Mouse (Mus musculus) retina, embryonic 14.5 days (tissue): Measurements from ENCODE around the gene Wdr95.

Experiments used
- DNase-seq: peaks from one replicate; pipeline ENCODE4 v3.0.0-alpha.2; 2015; ENCODE audit warnings: low spot score

Wdr95 gene

DNA sequence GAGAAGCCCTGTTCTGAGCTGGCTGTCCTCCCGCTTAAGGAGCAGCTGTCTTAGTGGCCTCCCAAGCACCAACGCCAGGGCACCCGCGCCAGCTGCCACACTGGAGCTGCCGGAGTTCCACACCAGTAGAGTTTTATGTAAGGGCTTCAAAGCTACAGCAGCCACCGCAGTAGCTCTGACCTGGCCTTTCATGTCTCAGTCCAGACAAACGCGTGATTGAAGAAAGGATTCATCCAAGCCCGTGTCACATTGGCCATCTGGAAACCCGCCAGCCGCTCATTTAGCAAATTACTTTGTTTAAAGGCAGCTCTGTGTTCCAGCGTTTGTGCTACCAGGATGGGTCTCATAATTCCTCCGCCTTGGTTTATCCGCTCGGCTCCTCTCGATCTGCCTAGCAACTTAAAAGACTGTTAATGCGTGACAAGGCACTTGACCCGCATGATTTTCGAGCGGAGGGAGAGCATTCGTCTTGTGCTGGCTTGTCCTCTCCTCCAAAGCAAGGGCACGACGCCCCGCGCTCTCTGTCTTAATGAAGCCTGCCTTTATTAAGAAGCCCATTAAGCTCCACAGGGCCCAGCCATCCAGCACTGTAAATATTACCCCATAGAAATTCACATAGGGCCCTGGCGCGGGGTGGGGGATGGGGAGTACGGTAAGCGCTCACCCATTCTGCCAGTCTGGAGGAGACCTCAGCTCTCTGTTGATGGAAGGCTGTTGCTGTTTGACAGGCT is at the start of gene Wdr95:
Gene Wdr95 (plus strand): TSS at position 681 of the 731 bp plus-strand sequence.
- DNase-seq, result peak; percentile 88

DNA sequence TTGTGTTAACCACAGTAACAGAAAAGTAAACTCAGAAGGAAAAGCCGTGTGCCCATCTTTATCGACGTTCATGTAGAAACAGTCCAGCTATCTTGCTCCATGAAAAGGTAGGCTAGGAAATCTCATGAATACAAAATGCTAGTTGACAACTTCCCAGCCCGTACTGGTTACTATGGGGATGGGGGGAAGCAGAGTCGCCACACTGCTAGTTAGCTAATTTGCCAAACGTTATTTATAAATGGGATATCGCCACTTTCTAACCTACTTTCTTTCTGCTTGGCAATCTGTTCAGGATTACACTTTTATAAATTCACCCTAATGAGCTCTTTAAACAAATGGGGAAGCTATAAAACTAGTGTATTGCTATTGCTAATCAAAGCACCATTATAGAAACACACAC is 46.6 kb upstream of the Wdr95 start:
- no peak for DNase-seq

DNA sequence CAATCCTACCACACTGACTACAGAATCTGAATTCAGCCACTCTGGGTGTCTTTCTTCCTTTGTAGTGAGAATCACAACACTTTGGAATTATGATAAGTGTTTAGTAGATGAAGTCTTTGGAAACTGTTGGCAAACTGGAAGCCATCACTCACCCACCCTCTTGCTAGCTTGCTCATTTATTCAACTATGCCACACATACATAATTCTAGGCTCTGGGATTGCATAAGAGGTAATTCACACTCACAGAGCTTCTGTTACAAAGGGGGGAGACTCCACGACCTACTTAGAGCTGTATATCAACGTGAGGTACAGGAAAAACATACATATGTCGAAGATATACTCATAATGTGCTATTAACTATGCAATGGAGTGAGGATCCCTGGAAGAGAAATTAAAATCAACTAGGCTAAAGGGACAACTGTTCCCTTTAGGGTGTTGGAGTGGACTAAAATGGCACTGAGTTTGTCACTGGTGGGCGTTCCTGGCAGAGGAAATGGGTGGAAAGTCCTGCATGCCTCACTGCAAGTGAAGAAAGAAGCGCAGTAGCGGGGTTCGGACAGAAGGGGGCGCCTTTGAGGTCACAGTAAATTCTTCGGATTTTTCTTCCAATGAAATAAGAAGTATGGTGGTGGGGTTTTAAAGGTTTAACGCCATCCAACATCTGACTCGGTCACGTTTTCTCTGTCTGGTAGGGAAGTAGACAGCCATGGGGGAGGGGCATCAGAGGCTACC is 45.0 kb upstream of the Wdr95 start:
- no peak for DNase-seq

GRCm38 (mm10) chr5:149484270-149484669 is 44.2 kb upstream of the Wdr95 start:
- DNase-seq, result no peak

DNA sequence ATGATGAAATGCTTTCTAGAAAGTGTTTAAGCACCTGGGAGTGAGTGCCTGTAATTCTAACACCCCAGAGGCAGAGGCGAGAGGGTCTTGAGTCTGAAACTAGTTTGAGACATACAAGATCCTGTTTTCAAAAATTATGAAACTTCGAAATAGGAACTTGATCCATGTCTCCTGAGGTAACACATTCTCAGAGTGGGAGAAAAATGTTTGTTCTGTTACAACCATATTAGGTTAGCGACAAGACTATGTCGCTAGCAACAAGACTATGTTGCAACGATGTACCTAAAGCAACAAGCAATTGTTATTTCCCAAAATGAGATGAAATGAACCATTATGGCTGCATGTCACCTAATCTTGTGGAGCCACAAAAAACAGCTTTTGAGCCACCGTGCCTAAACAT is 43.0 kb upstream of the Wdr95 start:
- no peak for DNase-seq

- no peak for DNase-seq
Measured at GRCm38 (mm10) chr5:149488360-149489021, 40.0 kb upstream of the Wdr95 start.

GRCm38 (mm10) chr5:149489136-149489535 is 39.3 kb upstream of the Wdr95 start:
- DNase-seq, result peak; percentile 73

GRCm38 (mm10) chr5:149490275-149490674 is 38.2 kb upstream of the Wdr95 start:
- DNase-seq, result no peak

- no peak for DNase-seq
Measured at GRCm38 (mm10) chr5:149495655-149496054, 32.8 kb upstream of the Wdr95 start.

GRCm38 (mm10) chr5:149496401-149497066 is 31.9 kb upstream of the Wdr95 start:
- no peak for DNase-seq

DNA sequence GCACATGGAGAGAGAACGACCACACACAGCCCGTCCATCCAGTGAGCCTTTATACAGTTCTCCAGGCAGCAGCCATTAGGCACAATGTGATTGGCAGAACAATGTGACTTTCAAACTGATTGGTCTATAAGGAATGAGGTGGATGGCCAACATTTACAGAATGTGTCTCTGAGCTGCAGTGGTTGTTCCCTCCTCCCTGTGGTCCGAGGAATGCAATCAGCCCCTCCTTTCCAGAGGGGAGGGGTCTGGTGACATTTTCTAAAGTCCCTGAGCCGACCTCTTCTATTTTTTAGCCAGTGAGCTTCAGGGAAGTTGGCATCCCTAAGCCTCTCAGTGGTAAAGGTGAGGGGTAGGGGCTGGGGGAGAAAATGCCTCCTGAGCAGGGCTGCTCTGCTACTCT is 28.5 kb upstream of the Wdr95 start:
- DNase-seq, result no peak

DNA sequence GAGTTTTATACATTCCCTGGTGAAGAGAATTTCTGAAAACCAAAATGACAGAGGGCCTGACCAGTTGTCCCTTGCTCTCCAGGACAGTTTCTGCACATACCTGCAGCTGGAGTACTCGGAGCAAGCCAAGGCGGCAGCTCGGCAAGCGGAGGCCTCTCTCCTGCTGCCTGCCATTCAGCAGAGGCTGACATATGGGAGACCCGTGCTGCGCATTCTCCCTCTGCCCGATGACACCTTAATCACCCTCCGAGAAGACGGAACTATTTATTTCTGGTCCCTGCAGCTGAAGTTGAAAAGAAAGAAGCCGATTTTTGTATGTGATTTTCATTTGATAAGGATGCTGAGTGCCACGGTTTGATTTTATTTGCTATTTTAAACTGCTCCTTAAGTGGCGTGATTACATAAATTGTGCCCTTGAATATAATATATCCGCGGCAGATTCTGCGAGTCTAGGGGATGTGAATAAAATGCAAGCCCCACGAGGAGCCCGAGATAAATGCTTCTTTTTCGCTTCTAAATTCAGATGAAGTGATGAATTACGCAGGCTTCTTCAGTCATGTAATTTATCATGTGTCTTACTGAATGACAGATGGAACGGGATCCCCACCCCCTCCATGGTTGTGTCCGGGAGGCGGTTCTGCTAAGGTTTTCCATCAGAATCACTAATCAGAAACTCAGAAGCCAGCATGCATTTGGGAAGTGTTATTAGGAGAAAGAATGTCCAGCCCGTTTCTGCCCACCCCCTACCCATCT is 24.9 kb upstream of the Wdr95 start:
- DNase-seq, result no peak

GRCm38 (mm10) chr5:149504985-149505384 is 23.5 kb upstream of the Wdr95 start:
- DNase-seq, result no peak

- DNase-seq, result no peak
Measured at GRCm38 (mm10) chr5:149506033-149506432, 22.4 kb upstream of the Wdr95 start.

DNA sequence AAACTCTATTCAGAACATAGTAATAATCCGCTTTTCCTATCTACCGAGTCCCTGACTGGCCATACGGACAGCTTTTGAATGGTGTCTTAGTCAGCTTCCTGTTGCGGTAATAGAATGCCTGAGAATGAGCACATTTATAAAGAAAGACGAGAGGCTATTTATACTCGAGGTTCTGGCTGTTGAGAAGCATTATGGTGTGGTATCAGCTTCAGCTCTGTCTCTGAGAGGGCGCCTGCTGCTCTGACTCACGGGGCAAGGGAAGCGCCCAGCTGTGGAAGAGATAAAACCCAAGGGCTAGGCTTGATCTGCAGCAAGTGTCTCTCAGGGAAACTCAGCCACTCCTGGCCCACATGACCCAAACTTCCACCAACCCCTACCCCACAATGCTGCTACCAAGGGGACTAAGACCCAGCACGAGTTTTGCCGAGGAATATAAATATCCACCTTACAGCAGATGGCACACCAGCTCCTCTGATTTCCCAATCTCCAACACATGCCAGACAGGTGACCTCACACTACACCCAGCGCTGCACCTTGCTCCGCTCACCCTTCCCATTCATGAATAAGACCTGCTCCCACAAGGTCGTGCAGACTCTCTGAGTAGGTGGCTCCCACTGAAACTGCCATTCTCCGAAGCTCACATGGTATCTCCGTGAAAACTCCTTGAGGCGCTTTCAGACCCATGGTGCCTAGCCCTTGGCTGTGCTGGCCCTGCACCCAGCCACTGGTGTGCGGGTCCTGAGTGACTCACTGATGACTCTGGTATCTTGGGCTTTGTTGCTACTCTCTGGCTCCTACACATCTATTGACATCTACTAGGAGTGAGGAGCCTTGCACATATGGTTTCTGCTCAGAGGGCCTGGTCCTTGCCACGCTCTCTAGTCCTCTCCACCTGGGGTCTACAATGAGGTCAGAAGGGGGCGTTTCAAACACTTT is 20.1 kb upstream of the Wdr95 start:
- DNase-seq, result no peak

DNA sequence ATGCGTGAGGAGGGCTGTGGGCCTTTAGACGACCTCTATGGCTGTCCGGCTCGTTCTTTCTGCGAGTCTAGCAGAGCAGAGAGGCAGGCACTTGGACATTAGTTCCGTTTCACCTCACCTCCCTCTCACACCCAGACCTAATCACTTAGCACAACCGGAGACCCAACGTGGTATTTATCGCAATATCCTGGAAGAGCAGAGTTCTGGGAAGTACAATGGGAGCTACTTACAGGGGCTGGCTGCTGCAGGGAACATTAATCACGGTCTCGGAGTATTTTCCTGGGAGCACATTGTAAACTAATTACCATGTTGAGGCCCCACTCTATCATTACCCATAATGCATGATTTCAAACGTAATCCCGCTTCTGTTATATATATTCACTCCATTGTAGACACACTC is 18.2 kb upstream of the Wdr95 start:
- no peak for DNase-seq

- DNase-seq, result no peak
Measured at GRCm38 (mm10) chr5:149512695-149513094, 15.8 kb upstream of the Wdr95 start.

GRCm38 (mm10) chr5:149513438-149514086 is 14.9 kb upstream of the Wdr95 start:
- no peak for DNase-seq

GRCm38 (mm10) chr5:149514087-149514671 is 14.3 kb upstream of the Wdr95 start:
- DNase-seq, result peak; percentile 56

GRCm38 (mm10) chr5:149514890-149515289 is 13.6 kb upstream of the Wdr95 start:
- no peak for DNase-seq
